Mouse (Mus musculus) lung, adult 2 months (tissue): ENCODE measurements around the gene Tcf23.

Experiments used
- CTCF ChIP-seq: fragments of 200-500 bp; IDR thresholded peaks from 2 replicates; pipeline ENCODE4 v1.5.1; 2011; ENCODE audit warnings: mild to moderate bottlenecking, low read length, control low read depth; ENCODE audit not compliant: insufficient read depth
- POLR2A ChIP-seq: fragments of 200-500 bp; IDR thresholded peaks from 2 replicates; pipeline ENCODE4 v1.6.1; 2011; ENCODE audit warnings: low read depth, mild to moderate bottlenecking, control low read depth, low read length, borderline replicate concordance; ENCODE audit errors: extremely low read depth

GRCm38 (mm10) chr5:30951706-30952105 is 16.8 kb upstream of the Tcf23 start:
- TF ChIP-seq CTCF = no peak
- no peak for TF ChIP-seq POLR2A
